Mouse (Mus musculus) ES-Bruce4 (cell line): ENCODE data around the gene Sema6b. TPM values are rescaled to one million over a fixed set of nuclear protein-coding genes. Genes with fewer than 3 reads are reported as not detected.

Experiments
- H3K27ac ChIP-seq: 2 replicates; pipeline ENCODE4 v1.5.1; 2012; ENCODE audit warnings: low read length, inconsistent platforms; ENCODE audit not compliant: insufficient read depth
- H3K27me3 ChIP-seq: 2 replicates; pipeline ENCODE4 v1.6.1; 2012; ENCODE audit warnings: mild to moderate bottlenecking, low read length, inconsistent platforms; ENCODE audit not compliant: control insufficient read depth, poor library complexity, insufficient read depth, severe bottlenecking
- H3K36me3 ChIP-seq: 2 replicates; pipeline ENCODE4 v1.6.1; 2012; ENCODE audit warnings: inconsistent platforms, mild to moderate bottlenecking, low read length, moderate library complexity; ENCODE audit not compliant: control insufficient read depth, poor library complexity, insufficient read depth, severe bottlenecking
- H3K4me1 ChIP-seq: one replicate; pipeline ENCODE4 v1.8.1; 2011; ENCODE audit warnings: low read length; ENCODE audit not compliant: control insufficient read depth, insufficient read depth
- H3K4me3 ChIP-seq: 2 replicates; pipeline ENCODE4 v1.5.1; 2011; ENCODE audit warnings: low read depth, mild to moderate bottlenecking, low read length
- H3K9ac ChIP-seq: 2 replicates; pipeline ENCODE4 v1.6.1; 2012; ENCODE audit warnings: low read depth, mild to moderate bottlenecking, inconsistent platforms; ENCODE audit not compliant: poor library complexity, severe bottlenecking
- H3K9me3 ChIP-seq: replicated peaks from 2 replicates; pipeline ENCODE4 v1.6.1; 2012; ENCODE audit warnings: mild to moderate bottlenecking, low read length, inconsistent platforms; ENCODE audit not compliant: control insufficient read depth, poor library complexity, insufficient read depth, severe bottlenecking
- CTCF ChIP-seq: IDR thresholded peaks from one replicate; pipeline ENCODE4 v1.8.1; 2011; ENCODE audit warnings: low read depth, low read length
- EP300 ChIP-seq: IDR thresholded peaks from 2 replicates; pipeline ENCODE4 v1.6.1; 2011; ENCODE audit warnings: low read depth, low read length; ENCODE audit not compliant: insufficient read depth
- POLR2A ChIP-seq: IDR thresholded peaks from one replicate; pipeline ENCODE4 v1.8.1; 2011; ENCODE audit warnings: low read length; ENCODE audit not compliant: insufficient read depth
- polyA plus RNA-seq: library from polyadenylated mRNA; stranded (reverse); fragments of >200 nt; gene quantifications from 2 replicates; pipeline ENCODE4 v1.2.4, GENCODE M21; 2011; ENCODE audit warnings: low read depth; ENCODE audit not compliant: missing spikeins, insufficient read depth, insufficient read length

The Sema6b gene
- polyA plus RNA-seq, 1 experiment: 2.1 TPM

DNA sequence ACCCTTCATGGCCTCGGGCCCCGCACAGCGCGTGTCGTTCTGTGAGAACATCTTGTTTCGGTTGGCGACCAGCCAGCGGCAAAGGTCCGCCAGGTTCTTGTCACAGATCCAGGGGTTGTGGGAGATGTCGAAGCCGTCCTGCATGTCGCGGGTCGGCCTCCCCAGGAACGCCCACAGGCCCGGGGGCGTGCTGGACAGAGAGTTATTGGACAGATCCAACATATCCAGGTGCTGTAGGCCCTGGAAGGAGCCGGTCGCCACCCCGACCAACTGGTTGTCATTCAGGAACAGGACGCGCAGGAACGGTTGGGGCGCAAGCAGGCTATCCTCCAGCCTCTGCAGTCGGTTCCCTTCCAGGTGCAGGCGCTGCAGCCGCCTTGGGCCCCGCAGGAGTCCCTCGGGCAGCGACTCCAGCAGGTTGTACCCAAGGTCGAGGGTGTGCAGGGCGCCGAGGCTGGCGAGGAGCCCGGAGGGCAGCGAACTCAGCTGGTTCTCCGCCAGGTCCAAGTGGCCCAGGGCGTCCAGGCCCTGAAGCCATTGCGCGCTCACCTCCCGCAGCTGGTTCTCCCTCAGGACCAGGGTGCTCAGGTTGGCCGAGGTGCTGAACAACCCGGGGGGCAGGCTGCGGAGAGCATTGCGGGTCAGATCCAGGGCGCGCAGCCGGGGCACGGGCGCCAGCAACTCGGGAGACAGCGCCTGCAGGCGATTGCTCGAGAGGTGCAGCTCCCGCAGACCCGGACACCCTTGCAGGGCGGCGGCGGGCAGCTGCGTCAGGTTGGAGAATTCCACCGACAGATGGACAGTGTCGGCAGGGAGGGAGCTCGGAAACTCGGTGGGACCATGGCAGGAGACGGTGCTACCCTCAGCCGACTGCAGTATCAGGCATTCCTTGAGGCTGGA is 19.9 kb downstream of the Sema6b start:
- no peak overlapping the region for H3K27ac ChIP-seq
- H3K4me3 ChIP-seq: peak overlapping the region; percentile 52
- H3K36me3 ChIP-seq: no peaks in the 10 kb centered on the region

DNA sequence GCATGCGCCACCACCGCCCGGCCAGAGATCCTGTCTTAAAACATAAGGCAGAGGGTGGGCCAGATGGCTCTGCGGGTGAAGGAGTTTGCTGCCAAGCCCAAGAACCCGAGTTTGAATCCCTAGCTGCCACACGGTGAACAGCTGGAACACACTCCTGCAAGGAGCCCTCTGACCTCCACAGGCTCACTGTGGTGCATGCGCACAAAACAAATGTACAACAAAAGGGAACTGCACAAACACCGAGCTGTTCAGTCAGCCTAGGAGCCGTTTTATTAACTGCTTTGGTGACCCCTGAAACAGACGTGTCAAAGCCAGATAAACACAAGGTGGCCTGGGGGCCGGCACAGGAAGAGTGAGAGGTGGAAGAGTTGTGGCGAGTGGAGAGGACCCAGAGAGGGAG is 20.7 kb downstream of the Sema6b start:
- TF ChIP-seq EP300 (no peak), POLR2A (no peak), CTCF (no peak)
- Histone ChIP-seq H3K9ac (no peak overlapping the region), H3K4me1 (no peaks in the 10 kb centered on the region), H3K4me3 (peak overlapping the region; percentile 52; the same call in 1 of the 2 replicates), H3K36me3 (no peaks in the 10 kb centered on the region), H3K27ac (no peak overlapping the region), H3K9me3 (no peaks in the 10 kb centered on the region), H3K27me3 (peaks cover 4% of the 10 kb centered on the region; the same call in 1 of the 2 replicates)

More for the DNA sequence above, 19.9 kb downstream of the Sema6b start:
- Histone ChIP-seq H3K9ac (no peak overlapping the region), H3K27me3 (peaks cover 4% of the 10 kb centered on the region; the same call in 1 of the 2 replicates), H3K4me1 (no peaks in the 10 kb centered on the region), H3K9me3 (no peaks in the 10 kb centered on the region)
- no peak for TF ChIP-seq EP300
- no peak for TF ChIP-seq CTCF
- TF ChIP-seq POLR2A: no peak

DNA sequence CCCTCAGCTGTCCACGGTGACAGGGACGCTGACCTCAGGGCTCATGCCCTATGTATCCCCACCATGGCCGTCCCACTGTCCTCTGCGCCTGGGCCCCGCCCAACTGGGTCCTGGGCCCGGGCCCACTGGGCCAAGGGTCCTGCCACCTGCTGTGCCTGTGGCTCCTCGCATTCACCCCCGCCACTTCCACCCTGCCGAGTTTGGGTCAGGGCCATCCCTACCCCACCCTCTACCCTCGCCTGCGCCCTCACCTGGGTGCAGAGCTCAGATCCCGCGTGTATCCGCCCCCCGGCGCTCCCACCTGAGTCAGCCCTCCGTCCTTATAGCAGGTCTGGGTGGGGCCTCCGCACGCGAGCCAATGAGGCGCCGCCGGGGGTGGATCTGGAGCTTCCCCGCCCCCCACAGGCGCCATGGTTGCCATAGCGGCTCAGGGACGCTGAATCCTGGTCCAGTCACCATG is 22.9 kb downstream of the Sema6b start, which contains the start of gene Plin5:
Gene Plin5, minus strand, starts transcription at position 346 of the 460 bp plus-strand sequence.
- Histone ChIP-seq H3K9ac (peak within 1 kb of the TSS; percentile 31; the same call in 1 of the 2 replicates), H3K4me3 (peak within 1 kb of the TSS; percentile 85), H3K9me3 (no peaks in the 10 kb centered on the region), H3K27ac (no peak within 1 kb of the TSS), H3K4me1 (no peaks in the 10 kb centered on the region), H3K27me3 (no peaks in the 10 kb centered on the region), H3K36me3 (no peaks in the 10 kb centered on the region)
- TF ChIP-seq POLR2A (peak; percentile 68), EP300 (no peak), CTCF (no peak)

GRCm38 (mm10) chr17:56116193-56116592 is 23.9 kb downstream of the Sema6b start:
- no peaks in the 10 kb centered on the region for H3K27me3 ChIP-seq
- H3K9ac ChIP-seq: no peak overlapping the region
- no peaks in the 10 kb centered on the region for H3K36me3 ChIP-seq
- H3K9me3 ChIP-seq: no peaks in the 10 kb centered on the region
- H3K4me3 ChIP-seq: no peak overlapping the region
- no peak overlapping the region for H3K27ac ChIP-seq
- H3K4me1 ChIP-seq: no peaks in the 10 kb centered on the region
- TF ChIP-seq CTCF: no peak
- TF ChIP-seq EP300: no peak
- TF ChIP-seq POLR2A: no peak

DNA sequence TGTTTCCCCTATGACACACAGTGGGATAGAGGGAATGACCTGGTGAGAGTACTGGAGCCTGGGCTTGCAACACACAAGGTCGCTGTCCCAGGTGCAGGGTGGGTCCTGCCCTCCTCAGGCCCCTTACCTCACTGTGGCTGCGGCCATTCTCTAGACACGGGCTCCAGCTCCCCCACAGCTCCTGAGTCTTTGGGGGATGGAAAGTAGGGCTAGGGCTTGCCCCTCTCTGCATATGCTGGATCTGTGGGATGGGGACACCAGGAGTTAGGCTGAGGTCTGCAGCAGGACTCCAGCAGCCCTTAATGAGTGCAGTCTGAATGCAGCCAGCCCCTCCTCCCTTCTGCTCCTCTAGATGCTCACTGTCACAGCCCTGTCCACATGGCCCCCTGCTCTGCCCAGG is 27.4 kb downstream of the Sema6b start:
- TF ChIP-seq CTCF: no peak
- no peak for TF ChIP-seq POLR2A
- TF ChIP-seq EP300: no peak
- no peak overlapping the region for H3K27ac ChIP-seq
- no peaks in the 10 kb centered on the region for H3K4me1 ChIP-seq
- H3K9me3 ChIP-seq: no peaks in the 10 kb centered on the region
- H3K36me3 ChIP-seq: no peaks in the 10 kb centered on the region
- no peak overlapping the region for H3K9ac ChIP-seq
- H3K4me3 ChIP-seq: no peak overlapping the region
- H3K27me3 ChIP-seq: no peaks in the 10 kb centered on the region

GRCm38 (mm10) chr17:56111864-56112263 is 28.3 kb downstream of the Sema6b start:
- Histone ChIP-seq H3K27me3 (no peaks in the 10 kb centered on the region), H3K4me3 (no peak overlapping the region), H3K27ac (no peak overlapping the region), H3K9ac (no peak overlapping the region), H3K36me3 (no peaks in the 10 kb centered on the region), H3K4me1 (no peaks in the 10 kb centered on the region), H3K9me3 (no peaks in the 10 kb centered on the region)
- TF ChIP-seq POLR2A (no peak), CTCF (peak; percentile 96)
